Mouse (Mus musculus) bone marrow macrophage, adult 2 months (primary cell): Measurements from ENCODE around the gene Pcp4l1.

Experiments used
- CTCF ChIP-seq: IDR thresholded peaks from 2 replicates; pipeline ENCODE4 v1.5.1; 2012; ENCODE audit warnings: low read depth, mild to moderate bottlenecking, low read length, moderate library complexity
- POLR2A ChIP-seq: IDR thresholded peaks from 2 replicates; pipeline ENCODE4 v1.6.1; 2012; ENCODE audit warnings: mild to moderate bottlenecking, low read depth, low read length, borderline replicate concordance

DNA sequence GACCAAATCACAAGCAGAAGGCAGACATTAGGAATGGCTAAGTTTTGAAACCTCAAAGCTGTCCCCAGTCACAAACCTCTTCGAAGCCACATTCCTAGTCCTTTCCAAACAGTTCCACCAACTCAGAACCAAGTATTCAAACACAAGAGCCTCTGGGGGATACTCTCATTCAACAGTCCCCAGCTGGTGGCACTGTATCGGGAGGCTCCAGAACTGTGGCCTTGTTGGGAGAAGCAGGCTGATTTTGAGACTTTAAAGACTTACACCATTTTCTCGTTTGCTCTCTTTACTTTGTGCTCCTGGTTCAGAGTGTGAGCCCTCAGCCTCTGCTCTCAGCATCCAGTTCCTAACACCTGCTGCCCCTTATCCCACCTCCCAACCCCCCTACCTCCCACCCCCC lies 13.0 kb downstream of the Pcp4l1 start:
- no peak for TF ChIP-seq CTCF
- no peak for TF ChIP-seq POLR2A
